Mouse (Mus musculus): ENCODE data around the gene Olfm1.

The Olfm1 gene

GRCm38 (mm10) chr2:28236447-28236846 is 43.7 kb downstream of the Olfm1 start:
- DNase-seq, result no peak

GRCm38 (mm10) chr2:28239616-28240015 is 46.8 kb downstream of the Olfm1 start:
- DNase-seq, result no peak

DNA sequence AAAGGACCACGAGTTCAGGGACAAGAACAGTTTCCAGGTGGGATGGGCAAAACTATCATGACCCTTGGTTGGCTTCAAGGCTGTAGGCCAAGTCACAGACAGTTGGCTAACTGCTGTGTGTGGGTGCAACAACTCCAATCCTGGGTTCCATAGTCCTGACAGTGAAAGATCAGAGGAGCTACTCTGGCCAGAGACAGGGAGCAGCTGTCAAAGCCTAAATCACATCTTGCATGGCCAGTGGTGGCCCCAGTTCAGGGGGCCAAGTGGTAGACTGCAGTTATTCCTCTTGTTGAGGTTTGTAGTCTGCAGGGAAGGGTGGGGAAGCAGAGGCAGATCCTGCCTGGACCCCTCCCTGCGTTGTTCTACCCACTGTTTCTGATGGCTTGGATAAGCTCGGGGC is 48.1 kb downstream of the Olfm1 start:
- no peak for DNase-seq

DNA sequence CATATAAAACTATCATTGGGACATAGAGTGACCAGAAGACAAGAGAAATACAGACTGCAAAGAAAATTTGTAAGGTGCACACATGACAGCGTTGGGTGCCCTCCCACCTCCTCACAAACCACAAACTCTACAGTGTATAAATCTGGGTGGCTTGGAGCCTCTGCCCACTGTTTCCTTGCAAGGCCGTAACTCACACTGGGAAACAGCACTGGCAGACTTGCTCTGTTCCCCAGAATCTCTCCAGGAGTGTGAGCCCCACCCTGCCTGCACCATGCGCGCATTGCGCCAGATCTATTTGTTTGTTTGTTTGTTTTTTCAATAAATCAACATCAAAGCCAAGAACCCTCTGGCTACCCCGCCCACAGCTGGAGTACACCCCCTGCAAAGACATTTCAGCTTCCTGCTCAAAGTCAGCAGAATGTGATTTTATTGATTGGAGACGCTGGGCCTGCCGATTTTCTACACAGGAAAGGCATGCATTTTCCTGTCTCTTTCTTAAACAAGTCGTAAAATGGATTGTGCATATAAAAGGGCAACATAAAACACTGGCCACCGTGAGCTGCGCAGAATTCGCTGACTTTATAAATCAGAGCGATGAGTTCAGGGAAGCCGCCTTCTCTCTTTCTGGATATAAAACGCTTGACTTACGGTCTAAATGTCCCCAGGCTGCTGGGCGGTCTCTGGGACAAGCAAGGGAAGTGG is 48.9 kb downstream of the Olfm1 start:
- DNase-seq, result no peak

DNA sequence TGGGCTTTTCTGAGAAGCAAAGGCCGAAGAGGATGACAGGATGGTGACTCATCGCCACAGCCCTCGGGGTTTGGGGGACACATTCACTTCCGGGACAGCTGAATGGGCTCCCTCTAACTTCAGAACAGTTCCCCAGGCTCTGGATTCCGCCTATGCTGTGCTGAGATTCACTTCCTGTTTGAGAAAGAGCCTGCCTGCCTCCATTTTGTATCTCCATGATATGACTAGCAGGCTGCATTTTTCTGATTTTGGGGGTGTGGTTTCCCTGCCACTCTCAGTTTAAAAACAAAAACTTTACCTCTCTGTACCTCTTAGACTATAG is 49.4 kb downstream of the Olfm1 start:
- peak; percentile 1 for DNase-seq

GRCm38 (mm10) chr2:28244667-28245395 is 52.0 kb downstream of the Olfm1 start:
- no peak for DNase-seq

DNA sequence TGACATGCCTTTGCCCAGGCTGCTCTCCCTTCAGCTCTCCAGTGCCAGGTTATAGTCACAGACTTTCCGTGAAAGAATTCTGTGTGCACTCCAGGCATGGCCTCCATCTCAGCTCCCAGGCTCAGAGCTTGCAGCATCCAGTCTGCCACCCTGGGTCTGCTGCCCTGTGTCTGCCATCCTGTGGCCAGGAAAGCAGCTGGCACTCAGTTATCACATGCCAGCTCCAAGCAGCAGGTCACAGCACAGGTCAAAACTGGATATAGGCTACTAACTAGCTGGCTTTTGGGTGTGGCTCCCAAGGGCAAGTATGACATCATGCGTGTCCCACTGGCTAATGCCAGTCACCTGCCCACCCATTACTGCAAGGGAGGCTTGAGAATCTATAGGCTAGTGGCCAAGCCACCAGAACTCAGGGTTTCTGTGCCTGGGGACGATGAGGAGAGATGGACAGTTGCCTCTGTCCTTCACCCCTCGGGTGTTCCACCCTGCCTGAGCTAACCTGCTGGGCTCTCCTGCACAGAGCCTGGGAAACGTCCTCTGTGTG is 53.4 kb downstream of the Olfm1 start:
- no peak for DNase-seq

DNA sequence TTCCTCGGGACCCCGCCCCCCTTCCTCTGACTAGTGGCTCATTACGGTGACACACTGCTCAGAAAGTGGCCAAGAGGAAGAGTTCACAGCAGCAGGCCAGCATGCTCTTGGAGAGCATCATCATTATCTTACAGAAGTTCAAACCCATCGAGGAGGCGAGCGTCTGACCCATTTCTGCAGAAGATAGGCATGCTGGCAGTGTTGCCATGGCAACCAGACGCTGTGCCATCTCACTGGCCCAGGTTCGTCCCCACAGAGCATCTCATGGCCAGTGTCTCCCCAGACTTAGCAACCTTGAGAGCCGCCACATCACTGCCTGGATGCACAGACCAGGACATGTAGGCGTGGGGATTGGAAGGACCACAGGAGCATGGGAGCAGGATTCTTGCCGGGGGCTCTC is 54.3 kb downstream of the Olfm1 start:
- DNase-seq, result no peak

GRCm38 (mm10) chr2:28252554-28252953 is 59.8 kb downstream of the Olfm1 start:
- no peak for DNase-seq

GRCm38 (mm10) chr2:28256029-28256428 is 63.2 kb downstream of the Olfm1 start:
- DNase-seq, result no peak

DNA sequence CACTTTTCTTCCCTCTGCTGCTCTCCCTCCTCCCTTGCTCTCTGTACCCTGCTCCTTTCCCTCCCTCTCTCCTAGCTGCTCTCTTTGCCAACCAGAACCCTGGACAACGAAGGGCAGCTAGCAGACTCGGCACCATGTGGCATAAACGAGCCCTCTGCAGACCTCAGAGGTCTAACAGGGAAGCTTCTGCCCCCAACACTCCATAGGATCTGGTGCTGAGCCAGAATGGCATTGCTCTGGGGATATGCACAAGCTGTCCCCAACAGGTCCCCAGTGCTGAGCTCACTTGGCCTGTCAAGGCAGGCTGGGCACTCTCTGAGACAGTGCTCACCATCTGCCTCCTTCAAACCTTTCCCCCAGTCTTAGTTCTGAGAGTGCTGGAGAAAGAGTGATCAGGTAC is 68.6 kb downstream of the Olfm1 start:
- no peak for DNase-seq

- no peak for DNase-seq
Measured at GRCm38 (mm10) chr2:28267776-28268275, 75.0 kb downstream of the Olfm1 start.

- DNase-seq, result no peak
Measured at GRCm38 (mm10) chr2:28270561-28270960, 77.8 kb downstream of the Olfm1 start.

- DNase-seq, result no peak
Measured at GRCm38 (mm10) chr2:28272218-28272965, 79.6 kb downstream of the Olfm1 start.

GRCm38 (mm10) chr2:28274006-28274405 is 81.2 kb downstream of the Olfm1 start:
- no peak for DNase-seq

- DNase-seq, result no peak
Measured at GRCm38 (mm10) chr2:28275345-28275744, 82.6 kb downstream of the Olfm1 start.

GRCm38 (mm10) chr2:28278150-28278549 is 85.4 kb downstream of the Olfm1 start:
- peak; percentile 55 for DNase-seq

DNA sequence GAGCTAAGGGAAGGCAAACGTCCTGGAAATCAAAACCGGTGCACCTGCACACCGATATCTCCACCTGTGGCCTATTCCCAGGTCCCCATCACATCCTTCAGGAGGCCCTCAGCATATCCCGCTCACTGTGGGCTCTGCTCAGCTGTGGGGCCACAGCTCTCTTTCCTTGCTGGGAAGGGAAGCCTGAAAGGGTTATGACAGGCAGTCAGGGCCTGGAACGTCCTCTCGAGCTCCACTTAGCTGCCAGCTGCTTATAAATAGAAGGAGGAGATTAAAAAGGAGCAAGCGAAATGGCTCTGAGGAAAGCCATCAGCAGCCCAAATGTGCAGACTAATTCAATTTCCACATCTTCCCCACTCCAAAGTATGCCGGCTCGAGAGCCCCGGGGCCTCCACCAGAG is 86.1 kb downstream of the Olfm1 start:
- DNase-seq, result no peak
